Mouse (Mus musculus): ENCODE results near the gene Clcn6. TPM values are rescaled to one million over a fixed set of nuclear protein-coding genes. Genes with fewer than 3 reads are reported as not detected.

Gene Clcn6
- total and polyA plus RNA-seq, 2 experiments from 2014 or later, result 26.5 to 64.9 TPM

DNA sequence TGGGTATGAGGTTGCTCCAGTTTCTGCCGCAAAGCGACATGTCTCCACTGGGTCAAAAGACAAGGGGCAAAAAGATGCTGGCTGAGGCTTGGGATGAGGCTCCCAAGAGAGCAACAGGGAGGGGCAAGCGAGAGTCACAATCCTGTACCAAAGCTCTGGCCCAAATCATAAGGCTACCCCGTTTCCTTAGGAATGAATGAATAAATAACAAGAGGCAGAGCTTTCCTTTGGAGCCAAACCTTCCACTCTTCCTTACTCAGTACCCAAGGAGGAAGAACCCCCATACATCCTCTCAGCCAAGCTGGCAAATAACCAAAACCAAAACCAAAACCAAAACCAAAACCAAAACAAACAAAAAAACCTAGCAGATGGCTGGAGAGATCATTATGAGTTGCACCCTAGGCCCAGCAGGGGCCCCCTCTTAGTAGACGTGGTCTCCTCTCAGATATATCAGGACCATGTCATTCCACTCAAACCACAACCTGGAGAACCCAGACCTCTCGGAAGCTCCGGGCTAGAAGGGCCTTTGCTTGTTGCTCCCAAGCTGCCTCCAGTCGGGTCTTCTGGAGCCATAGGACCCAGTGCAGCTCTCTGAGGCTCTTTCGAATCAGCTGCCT, 31.1 kb upstream of the Clcn6 start:
- H3K4me3 ChIP-seq (ENCODE audit: low read depth, low read length), result no peak overlapping the region

GRCm38 (mm10) chr4:148067346-148067745, 28.7 kb upstream of the Clcn6 start:
- no peak overlapping the region for H3K4me3 ChIP-seq (ENCODE audit: low read depth, low read length)
- no peaks in the 10 kb centered on the region for H3K36me3 ChIP-seq (ENCODE audit: insufficient read depth, low read length)
- H3K4me2 ChIP-seq (ENCODE audit: low read depth, low read length, poor library complexity, severe bottlenecking), result no peak overlapping the region
- no peak overlapping the region for H3K9ac ChIP-seq (replicated peaks; ENCODE audit: low read length, poor library complexity, severe bottlenecking)
- H3K27me3 ChIP-seq (ENCODE audit: insufficient read depth, low read length), result no peaks in the 10 kb centered on the region
- no peak overlapping the region for H3K27ac ChIP-seq (ENCODE audit: low read depth, low read length)
- 86% methylated on average over 8 of the region's 8 CpGs for WGBS
- H3K4me1 ChIP-seq (ENCODE audit: insufficient read depth, low read length), result no peaks in the 10 kb centered on the region
- H3K9me3 ChIP-seq (ENCODE audit: low read length), result no peaks in the 10 kb centered on the region
- no peak for ATAC-seq (ENCODE audit: low FRiP score)
- no peak for DNase-seq (ENCODE audit: low spot score)
- TF ChIP-seq CTCF (IDR thresholded peaks at IDR 0.05), result no peak

More for the DNA sequence above, 31.1 kb upstream of the Clcn6 start:
- no peak for ATAC-seq (ENCODE audit: low FRiP score)
- DNase-seq (ENCODE audit: low spot score), result no peak
- no peaks in the 10 kb centered on the region for H3K4me1 ChIP-seq (ENCODE audit: insufficient read depth, low read length)
- H3K9ac ChIP-seq (replicated peaks; ENCODE audit: low read length, poor library complexity, severe bottlenecking), result no peak overlapping the region
- TF ChIP-seq CTCF (IDR thresholded peaks at IDR 0.05), result no peak
- H3K9me3 ChIP-seq (ENCODE audit: low read length), result no peaks in the 10 kb centered on the region
- H3K36me3 ChIP-seq (ENCODE audit: insufficient read depth, low read length), result no peaks in the 10 kb centered on the region
- 83% methylated on average over 9 of the region's 9 CpGs for WGBS
- H3K27ac ChIP-seq (ENCODE audit: low read depth, low read length), result no peak overlapping the region
- no peaks in the 10 kb centered on the region for H3K27me3 ChIP-seq (ENCODE audit: insufficient read depth, low read length)
- H3K4me2 ChIP-seq (ENCODE audit: low read depth, low read length, poor library complexity, severe bottlenecking), result no peak overlapping the region

- DNase-seq (ENCODE audit: low spot score) (no peak), ATAC-seq (ENCODE audit: low FRiP score) (no peak)
- TF ChIP-seq CTCF (IDR thresholded peaks at IDR 0.05), result no peak
- Histone ChIP-seq H3K4me3 (ENCODE audit: low read depth, low read length) (no peak overlapping the region), H3K4me1 (ENCODE audit: insufficient read depth, low read length) (no peaks in the 10 kb centered on the region), H3K36me3 (ENCODE audit: insufficient read depth, low read length) (no peaks in the 10 kb centered on the region), H3K9me3 (ENCODE audit: low read length) (no peaks in the 10 kb centered on the region), H3K27ac (ENCODE audit: low read depth, low read length) (no peak overlapping the region), H3K9ac (replicated peaks; ENCODE audit: low read length, poor library complexity, severe bottlenecking) (no peak overlapping the region), H3K4me2 (ENCODE audit: low read depth, low read length, poor library complexity, severe bottlenecking) (no peak overlapping the region), H3K27me3 (ENCODE audit: insufficient read depth, low read length) (no peaks in the 10 kb centered on the region)
- WGBS, result 37% methylated on average over 9 of the region's 9 CpGs
Measured at GRCm38 (mm10) chr4:148066401-148066744, 27.8 kb upstream of the Clcn6 start.

DNA sequence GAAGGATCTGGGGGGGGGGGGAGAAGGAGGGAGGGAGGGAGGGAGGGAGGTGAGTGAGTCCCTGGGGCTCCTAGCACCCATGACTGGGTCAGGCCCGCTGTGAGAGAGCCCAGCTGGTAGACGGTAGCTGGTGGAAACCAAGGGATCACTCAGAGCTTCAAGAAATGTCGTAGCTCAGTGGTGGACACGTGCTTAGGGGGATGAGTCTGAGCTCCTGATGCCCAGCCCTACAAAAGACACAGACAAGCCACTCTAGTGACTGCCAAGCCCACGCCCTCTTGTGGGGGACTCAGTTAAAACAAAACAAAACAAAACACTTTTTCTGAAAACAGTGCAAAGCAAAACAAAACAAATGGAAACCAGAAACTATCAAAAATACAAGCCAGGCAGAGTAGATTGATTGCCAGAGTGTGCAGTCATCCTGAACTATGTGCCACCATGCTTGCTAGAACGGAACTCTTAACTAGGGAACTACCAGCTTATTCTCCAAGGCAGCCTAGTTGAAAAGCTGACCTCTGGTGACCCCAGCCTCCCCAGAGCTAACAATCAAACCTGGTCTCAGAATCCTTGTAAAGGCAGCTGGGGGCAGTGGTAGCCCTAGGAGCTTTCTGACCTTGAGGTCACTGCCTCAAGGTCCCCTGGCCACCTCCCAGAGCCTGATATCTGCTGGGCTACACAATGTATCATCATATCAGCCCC, 27.2 kb upstream of the Clcn6 start:
- TF ChIP-seq CTCF (IDR thresholded peaks at IDR 0.05), result no peak; the same call in 1 of the 2 replicates
- Histone ChIP-seq H3K36me3 (ENCODE audit: insufficient read depth, low read length) (no peaks in the 10 kb centered on the region), H3K4me2 (ENCODE audit: low read depth, low read length, poor library complexity, severe bottlenecking) (no peak overlapping the region), H3K4me3 (ENCODE audit: low read depth, low read length) (no peak overlapping the region), H3K9ac (replicated peaks; ENCODE audit: low read length, poor library complexity, severe bottlenecking) (no peak overlapping the region), H3K27me3 (ENCODE audit: insufficient read depth, low read length) (no peaks in the 10 kb centered on the region), H3K9me3 (ENCODE audit: low read length) (no peaks in the 10 kb centered on the region), H3K27ac (ENCODE audit: low read depth, low read length) (no peak overlapping the region), H3K4me1 (ENCODE audit: insufficient read depth, low read length) (no peaks in the 10 kb centered on the region)
- 31% methylated on average over 6 of the region's 6 CpGs for WGBS
- ATAC-seq (ENCODE audit: low FRiP score) (no peak), DNase-seq (ENCODE audit: low spot score) (peak; percentile 33)

DNA sequence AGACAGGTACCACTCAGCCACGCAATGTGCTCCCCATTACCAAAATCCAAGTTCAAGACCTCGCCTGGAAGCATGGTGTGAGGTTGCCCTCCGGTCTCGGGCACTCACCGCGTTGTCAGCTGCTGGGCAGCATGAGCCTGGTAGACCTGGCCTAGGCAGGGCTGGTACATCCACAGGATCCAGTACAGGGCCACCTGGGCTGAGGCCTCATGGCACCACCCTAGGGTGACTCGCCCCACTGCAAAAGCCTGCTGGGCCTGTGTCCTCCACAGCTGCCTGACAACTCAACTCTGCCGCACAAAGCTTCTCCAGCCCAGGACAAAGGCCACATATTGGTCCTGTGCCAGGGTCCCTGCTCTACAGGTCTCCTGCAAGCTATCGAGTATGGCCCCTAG, 22.5 kb upstream of the Clcn6 start:
- no peak for TF ChIP-seq CTCF (IDR thresholded peaks at IDR 0.05)
- Histone ChIP-seq H3K4me2 (ENCODE audit: low read depth, low read length, poor library complexity, severe bottlenecking) (no peak overlapping the region), H3K27me3 (ENCODE audit: insufficient read depth, low read length) (no peaks in the 10 kb centered on the region), H3K9me3 (ENCODE audit: low read length) (no peaks in the 10 kb centered on the region), H3K36me3 (ENCODE audit: insufficient read depth, low read length) (peaks cover 23% of the 10 kb centered on the region), H3K27ac (ENCODE audit: low read depth, low read length) (no peak overlapping the region), H3K9ac (replicated peaks; ENCODE audit: low read length, poor library complexity, severe bottlenecking) (no peak overlapping the region), H3K4me3 (ENCODE audit: low read depth, low read length) (no peak overlapping the region), H3K4me1 (ENCODE audit: insufficient read depth, low read length) (no peaks in the 10 kb centered on the region)
- no peak for ATAC-seq (ENCODE audit: low FRiP score)
- 87% methylated on average over 9 of the region's 9 CpGs for WGBS
- DNase-seq (ENCODE audit: low spot score), result no peak
